Mouse (Mus musculus): ENCODE data around the gene Ctnnbip1. TPM values are rescaled to one million over a fixed set of nuclear protein-coding genes. Genes with fewer than 3 reads are reported as not detected.

Ctnnbip1 gene
- polyA plus RNA-seq, 1 experiment from 2014 or later = 64.8 TPM

DNA sequence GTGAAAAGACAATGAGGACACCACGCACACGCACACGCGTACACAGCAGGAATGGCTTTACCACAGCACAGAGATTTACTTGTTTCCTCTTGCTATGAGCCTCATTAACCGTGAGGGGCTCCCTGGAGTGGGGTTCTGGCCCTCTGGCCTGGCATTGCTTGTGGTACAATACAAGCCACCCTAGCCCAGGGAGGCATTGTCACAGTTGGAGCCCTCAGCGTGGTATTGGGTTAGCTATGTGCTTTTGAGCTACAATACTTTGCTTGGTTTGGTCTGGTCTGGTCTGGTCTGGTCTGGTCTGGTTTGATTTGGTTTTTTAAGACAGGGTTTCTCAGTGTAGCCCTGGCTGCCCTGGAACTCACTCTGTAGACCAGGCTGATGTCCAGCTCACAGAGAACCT is 81.5 kb downstream of the Ctnnbip1 start:
- Histone ChIP-seq H3K4me1 (peaks cover 10% of the 10 kb centered on the region), H3K9ac (no peak overlapping the region), H3K27me3 (no peaks in the 10 kb centered on the region), H3K9me3 (replicated peaks) (no peaks in the 10 kb centered on the region), H3K36me3 (no peaks in the 10 kb centered on the region), H3K4me2 (no peak overlapping the region), H3K4me3 (replicated peaks) (no peak overlapping the region), H3K27ac (no peak overlapping the region)
- ATAC-seq (replicated peaks; ENCODE audit: low FRiP score) = no peak
- 94% methylated on average over 6 of the region's 6 CpGs for WGBS

DNA sequence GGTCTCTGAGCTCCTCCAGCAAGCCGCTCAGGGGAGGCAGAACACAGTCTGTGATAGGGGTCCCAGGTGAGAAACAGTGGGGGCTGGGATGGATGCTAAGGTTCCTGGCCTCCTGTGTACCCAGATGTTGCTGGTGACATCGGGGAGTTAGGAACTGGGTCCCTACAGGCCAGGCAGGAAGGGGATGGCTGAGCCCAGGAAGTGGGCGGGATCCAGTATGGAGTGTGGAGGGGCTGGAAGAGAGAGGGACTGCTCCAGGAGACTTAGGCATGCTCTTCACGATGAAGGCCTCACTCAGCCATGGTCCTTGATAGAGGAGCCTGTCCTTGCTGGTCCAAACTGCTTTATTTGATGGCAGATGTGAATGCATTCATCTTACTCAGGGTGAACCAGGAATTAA is 82.1 kb downstream of the Ctnnbip1 start:
- Histone ChIP-seq H3K9ac (no peak overlapping the region), H3K9me3 (replicated peaks) (no peaks in the 10 kb centered on the region), H3K4me3 (replicated peaks) (no peak overlapping the region), H3K27ac (no peak overlapping the region), H3K4me2 (no peak overlapping the region), H3K36me3 (no peaks in the 10 kb centered on the region), H3K27me3 (no peaks in the 10 kb centered on the region), H3K4me1 (peaks cover 10% of the 10 kb centered on the region)
- 80% methylated on average over 4 of the region's 4 CpGs for WGBS
- no peak for ATAC-seq (replicated peaks; ENCODE audit: low FRiP score)

GRCm38 (mm10) chr4:149601484-149601883 is 83.4 kb downstream of the Ctnnbip1 start:
- no peak overlapping the region for H3K4me2 ChIP-seq
- H3K36me3 ChIP-seq = no peaks in the 10 kb centered on the region
- no peak overlapping the region for H3K27ac ChIP-seq
- no peaks in the 10 kb centered on the region for H3K27me3 ChIP-seq
- H3K9ac ChIP-seq = no peak overlapping the region
- peaks cover 10% of the 10 kb centered on the region for H3K4me1 ChIP-seq
- ATAC-seq (replicated peaks; ENCODE audit: low FRiP score) = no peak
- H3K4me3 ChIP-seq (replicated peaks) = no peak overlapping the region
- no peaks in the 10 kb centered on the region for H3K9me3 ChIP-seq (replicated peaks)
- WGBS = 30% methylated on average over 4 of the region's 4 CpGs

- Histone ChIP-seq H3K36me3 (no peaks in the 10 kb centered on the region), H3K27ac (no peak overlapping the region), H3K4me2 (no peak overlapping the region), H3K4me3 (replicated peaks) (no peak overlapping the region), H3K9ac (no peak overlapping the region), H3K9me3 (replicated peaks) (no peaks in the 10 kb centered on the region), H3K4me1 (peaks cover 17% of the 10 kb centered on the region), H3K27me3 (no peaks in the 10 kb centered on the region)
- 57% methylated on average over 7 of the region's 7 CpGs for WGBS
- ATAC-seq (replicated peaks; ENCODE audit: low FRiP score) = no peak
Observed at GRCm38 (mm10) chr4:149602236-149602635, 84.2 kb downstream of the Ctnnbip1 start.

DNA sequence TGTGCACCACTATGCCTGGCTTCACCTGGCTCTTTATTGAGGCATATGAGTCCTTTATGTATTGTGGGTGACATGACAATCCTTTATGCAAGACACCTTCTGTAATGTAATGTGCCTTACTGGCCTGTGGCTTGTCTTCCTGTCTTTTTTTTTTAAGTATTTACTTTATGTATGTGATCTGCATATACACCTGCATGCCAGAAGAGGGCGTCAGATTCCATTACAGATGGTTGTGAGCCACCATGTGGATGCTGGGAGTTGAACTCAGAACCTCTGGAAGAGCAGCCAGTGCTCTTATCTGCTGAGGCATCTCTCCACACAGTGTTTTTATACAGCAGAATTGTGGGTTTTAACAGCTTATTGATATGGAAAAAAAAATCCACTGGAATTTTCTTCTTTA is 85.8 kb downstream of the Ctnnbip1 start:
- no peak overlapping the region for H3K27ac ChIP-seq
- no peaks in the 10 kb centered on the region for H3K36me3 ChIP-seq
- H3K27me3 ChIP-seq = no peaks in the 10 kb centered on the region
- 63% methylated on average over 1 of the region's 1 CpGs for WGBS
- no peak overlapping the region for H3K4me2 ChIP-seq
- no peaks in the 10 kb centered on the region for H3K9me3 ChIP-seq (replicated peaks)
- peaks cover 27% of the 10 kb centered on the region for H3K4me1 ChIP-seq
- ATAC-seq (replicated peaks; ENCODE audit: low FRiP score) = no peak
- H3K9ac ChIP-seq = no peak overlapping the region
- H3K4me3 ChIP-seq (replicated peaks) = no peak overlapping the region

DNA sequence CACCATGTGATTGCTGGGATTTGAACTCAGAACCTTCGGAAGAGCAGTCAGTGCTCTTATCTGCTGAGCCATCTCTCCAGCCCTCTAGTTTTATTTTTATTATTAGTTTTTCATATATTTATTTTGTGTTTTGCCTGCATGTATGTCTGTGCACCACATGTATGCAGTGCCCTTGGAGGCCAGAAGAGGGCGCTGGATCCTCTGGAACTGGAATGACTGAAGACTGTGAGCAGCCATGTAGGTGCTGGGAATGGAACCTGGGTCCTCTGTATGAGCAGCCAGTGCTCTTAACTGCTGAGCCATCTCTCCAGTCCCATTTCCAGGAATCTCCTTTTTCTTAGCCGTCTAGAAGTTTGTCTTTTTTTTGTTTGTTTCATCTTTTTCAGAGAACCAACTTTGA is 86.5 kb downstream of the Ctnnbip1 start:
- 82% methylated on average over 3 of the region's 3 CpGs for WGBS
- Histone ChIP-seq H3K4me2 (no peak overlapping the region), H3K9ac (no peak overlapping the region), H3K4me1 (peaks cover 28% of the 10 kb centered on the region), H3K4me3 (replicated peaks) (no peak overlapping the region), H3K9me3 (replicated peaks) (no peaks in the 10 kb centered on the region), H3K27ac (no peak overlapping the region), H3K27me3 (no peaks in the 10 kb centered on the region), H3K36me3 (no peaks in the 10 kb centered on the region)
- ATAC-seq (replicated peaks; ENCODE audit: low FRiP score) = no peak

- Histone ChIP-seq H3K9ac (no peak overlapping the region), H3K36me3 (no peaks in the 10 kb centered on the region), H3K4me1 (peaks cover 26% of the 10 kb centered on the region), H3K27me3 (no peaks in the 10 kb centered on the region), H3K9me3 (replicated peaks) (no peaks in the 10 kb centered on the region), H3K27ac (no peak overlapping the region), H3K4me2 (no peak overlapping the region), H3K4me3 (replicated peaks) (no peak overlapping the region)
- 80% methylated on average over 18 of the region's 18 CpGs for WGBS
- no peak for ATAC-seq (replicated peaks; ENCODE audit: low FRiP score)
Observed at GRCm38 (mm10) chr4:149606056-149606455, 88.0 kb downstream of the Ctnnbip1 start.

DNA sequence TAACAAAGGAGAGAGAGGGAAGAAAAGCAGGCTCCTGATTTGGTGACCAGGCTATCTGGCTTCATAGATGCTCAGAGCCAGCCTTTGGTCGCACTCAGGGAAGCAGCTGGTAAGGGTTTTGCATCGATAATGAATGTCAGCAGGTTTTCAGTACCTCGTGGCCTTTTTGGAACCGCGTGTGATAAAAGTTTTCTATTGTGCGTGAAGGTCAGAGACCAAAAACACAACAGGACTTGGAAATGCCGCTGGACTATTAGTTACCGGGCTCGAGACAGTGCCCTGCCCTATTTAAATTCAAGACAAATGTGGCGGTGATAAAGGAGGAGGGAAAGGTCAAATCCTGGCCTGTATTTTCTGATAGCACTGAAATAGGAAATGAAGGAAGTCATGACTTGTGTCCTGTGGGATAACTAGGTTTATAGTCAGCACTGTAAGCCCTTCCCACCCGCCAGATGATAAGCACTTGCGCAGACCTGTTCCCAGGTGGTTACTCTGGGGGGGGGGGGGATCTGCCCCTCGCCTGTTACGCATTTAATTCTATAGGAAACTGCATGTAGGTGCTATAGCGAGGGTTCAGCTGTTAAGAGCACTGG is 88.8 kb downstream of the Ctnnbip1 start:
- 62% methylated on average over 15 of the region's 15 CpGs for WGBS
- Histone ChIP-seq H3K4me1 (peaks cover 22% of the 10 kb centered on the region), H3K4me3 (replicated peaks) (no peak overlapping the region), H3K9ac (no peak overlapping the region), H3K9me3 (replicated peaks) (no peaks in the 10 kb centered on the region), H3K27ac (no peak overlapping the region), H3K27me3 (no peaks in the 10 kb centered on the region), H3K36me3 (no peaks in the 10 kb centered on the region), H3K4me2 (no peak overlapping the region)
- no peak for ATAC-seq (replicated peaks; ENCODE audit: low FRiP score)

- H3K27me3 ChIP-seq = no peaks in the 10 kb centered on the region
- H3K9me3 ChIP-seq (replicated peaks) = no peaks in the 10 kb centered on the region
- H3K4me3 ChIP-seq (replicated peaks) = no peak overlapping the region
- H3K4me2 ChIP-seq = no peak overlapping the region
- no peak for ATAC-seq (replicated peaks; ENCODE audit: low FRiP score)
- no peak overlapping the region for H3K9ac ChIP-seq
- no peak overlapping the region for H3K27ac ChIP-seq
- 38% methylated on average over 20 of the region's 20 CpGs for WGBS
- peaks cover 18% of the 10 kb centered on the region for H3K4me1 ChIP-seq
- H3K36me3 ChIP-seq = no peaks in the 10 kb centered on the region
Observed at GRCm38 (mm10) chr4:149607591-149608308, 89.7 kb downstream of the Ctnnbip1 start.

- Histone ChIP-seq H3K27me3 (no peaks in the 10 kb centered on the region), H3K4me1 (peaks cover 18% of the 10 kb centered on the region), H3K9ac (no peak overlapping the region), H3K36me3 (no peaks in the 10 kb centered on the region), H3K27ac (no peak overlapping the region), H3K4me3 (replicated peaks) (no peak overlapping the region), H3K4me2 (no peak overlapping the region), H3K9me3 (replicated peaks) (no peaks in the 10 kb centered on the region)
- WGBS = 78% methylated on average over 6 of the region's 6 CpGs
- no peak for ATAC-seq (replicated peaks; ENCODE audit: low FRiP score)
Observed at GRCm38 (mm10) chr4:149608309-149608638, 90.2 kb downstream of the Ctnnbip1 start.

- no peak for ATAC-seq (replicated peaks; ENCODE audit: low FRiP score)
- no peak overlapping the region for H3K4me2 ChIP-seq
- 77% methylated on average over 8 of the region's 8 CpGs for WGBS
- peaks cover 22% of the 10 kb centered on the region for H3K4me1 ChIP-seq
- H3K27me3 ChIP-seq = no peaks in the 10 kb centered on the region
- H3K4me3 ChIP-seq (replicated peaks) = no peak overlapping the region
- no peak overlapping the region for H3K27ac ChIP-seq
- H3K9ac ChIP-seq = no peak overlapping the region
- H3K9me3 ChIP-seq (replicated peaks) = no peaks in the 10 kb centered on the region
- peaks cover 5% of the 10 kb centered on the region; the same call in 1 of the 2 replicates for H3K36me3 ChIP-seq
Observed at GRCm38 (mm10) chr4:149609256-149610025, 91.4 kb downstream of the Ctnnbip1 start.

DNA sequence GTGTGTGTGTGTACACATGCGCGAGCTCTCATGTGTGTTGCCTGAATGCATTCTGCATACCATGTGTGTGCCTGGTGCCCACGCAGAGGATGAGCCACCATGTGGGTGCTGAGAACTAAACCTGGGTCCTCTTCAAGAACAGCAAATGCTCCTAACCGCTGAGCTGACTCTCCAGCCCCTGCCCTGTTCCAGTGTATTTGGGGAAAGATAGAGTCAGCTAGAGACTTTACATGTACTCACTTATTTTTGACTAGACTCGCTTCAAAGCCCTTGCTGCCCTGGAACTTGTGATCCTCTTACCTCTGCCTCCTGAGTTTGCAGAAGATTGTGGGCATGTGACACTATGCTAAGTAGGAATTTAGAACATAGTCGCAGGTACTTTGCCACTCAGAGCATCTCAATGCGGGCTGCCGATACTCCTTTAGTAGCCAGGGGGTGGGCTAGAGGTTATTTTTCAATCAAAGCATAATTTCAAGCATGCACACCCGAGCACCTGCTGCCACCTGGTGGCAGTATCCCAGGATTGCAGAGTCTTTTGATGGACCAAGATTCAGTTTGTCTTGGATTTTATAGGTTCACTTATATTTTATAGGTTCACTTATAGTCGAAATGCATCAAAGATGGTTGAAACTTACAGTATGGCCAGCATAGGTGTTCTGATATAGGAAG is 93.5 kb downstream of the Ctnnbip1 start:
- Histone ChIP-seq H3K4me1 (peaks cover 22% of the 10 kb centered on the region), H3K4me3 (replicated peaks) (no peak overlapping the region), H3K36me3 (peaks cover 24% of the 10 kb centered on the region), H3K27ac (no peak overlapping the region), H3K27me3 (no peaks in the 10 kb centered on the region), H3K4me2 (no peak overlapping the region), H3K9ac (no peak overlapping the region), H3K9me3 (replicated peaks) (no peaks in the 10 kb centered on the region)
- no peak for ATAC-seq (replicated peaks; ENCODE audit: low FRiP score)
- 49% methylated on average over 10 of the region's 10 CpGs for WGBS
